Mouse (Mus musculus) adipocyte (in vitro differentiated cells): ENCODE results near the gene Grpel1.

Source experiments
- DNase-seq: peaks from one replicate; pipeline ENCODE4 v3.0.0-alpha.2; 2016; ENCODE audit warnings: low spot score

Gene Grpel1

GRCm38 (mm10) chr5:36510956-36511355, 46.2 kb downstream of the Grpel1 start:
- DNase-seq = no peak

- no peak for DNase-seq
Measured at GRCm38 (mm10) chr5:36515126-36515525, 50.3 kb downstream of the Grpel1 start.

- DNase-seq = no peak
Measured at GRCm38 (mm10) chr5:36515558-36515957, 50.8 kb downstream of the Grpel1 start.

GRCm38 (mm10) chr5:36517596-36517995, 52.8 kb downstream of the Grpel1 start:
- DNase-seq = no peak

- no peak for DNase-seq
Measured at GRCm38 (mm10) chr5:36519751-36520150, 55.0 kb downstream of the Grpel1 start.

GRCm38 (mm10) chr5:36522782-36523181, 58.0 kb downstream of the Grpel1 start:
- DNase-seq = peak; percentile 13

GRCm38 (mm10) chr5:36523219-36523703, 58.5 kb downstream of the Grpel1 start:
- DNase-seq = no peak
